Mouse (Mus musculus) thymus, postnatal 4 days (tissue): ENCODE data around the gene Aff3.
A peak's percentile ranks its signal among the peaks of the same experiment; 100 is the strongest.

ENCODE experiments used
- DNase-seq: peaks from one replicate; pipeline ENCODE4 v3.0.0; 2021

Aff3 gene

DNA sequence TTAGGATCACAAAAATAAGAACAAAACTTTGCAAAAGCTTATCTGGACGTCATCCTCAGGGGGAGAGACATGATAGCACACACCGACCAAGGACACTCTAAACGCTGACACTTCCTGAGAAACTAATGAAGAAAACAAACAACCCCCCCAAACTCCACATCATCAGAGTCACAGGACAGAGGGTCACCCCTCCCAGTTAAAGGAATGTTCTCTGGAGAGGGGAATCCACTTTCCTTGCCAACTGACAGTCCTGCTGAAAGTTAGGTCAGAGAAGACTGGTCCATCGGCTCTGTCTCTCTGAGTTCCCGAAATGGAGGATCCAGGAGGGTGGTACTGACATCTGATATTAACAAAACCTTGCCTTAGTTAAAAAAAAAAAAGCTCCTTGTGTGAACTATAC, 403.7 kb downstream of the Aff3 start:
- DNase-seq, result no peak

- no peak for DNase-seq
Observed at GRCm38 (mm10) chr1:38259541-38260338, 405.0 kb downstream of the Aff3 start.

- DNase-seq, result no peak
Observed at GRCm38 (mm10) chr1:38254426-38254825, 410.3 kb downstream of the Aff3 start.

DNA sequence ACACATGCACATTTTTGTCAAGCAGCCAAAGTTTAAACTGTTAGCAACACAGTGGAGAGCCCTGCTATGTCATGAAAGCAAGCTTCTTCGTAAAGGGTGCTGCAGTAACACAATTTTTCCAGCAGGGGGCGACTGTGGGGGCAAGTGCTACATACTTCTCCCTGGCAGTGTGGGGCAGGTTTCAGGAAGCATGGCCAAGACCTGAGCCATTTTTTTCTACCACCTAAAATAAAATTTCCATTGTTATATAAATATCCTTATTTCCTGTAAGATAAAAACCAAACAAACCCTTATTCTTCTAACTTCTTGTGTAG, 412.0 kb downstream of the Aff3 start:
- peak; percentile 74 for DNase-seq

DNA sequence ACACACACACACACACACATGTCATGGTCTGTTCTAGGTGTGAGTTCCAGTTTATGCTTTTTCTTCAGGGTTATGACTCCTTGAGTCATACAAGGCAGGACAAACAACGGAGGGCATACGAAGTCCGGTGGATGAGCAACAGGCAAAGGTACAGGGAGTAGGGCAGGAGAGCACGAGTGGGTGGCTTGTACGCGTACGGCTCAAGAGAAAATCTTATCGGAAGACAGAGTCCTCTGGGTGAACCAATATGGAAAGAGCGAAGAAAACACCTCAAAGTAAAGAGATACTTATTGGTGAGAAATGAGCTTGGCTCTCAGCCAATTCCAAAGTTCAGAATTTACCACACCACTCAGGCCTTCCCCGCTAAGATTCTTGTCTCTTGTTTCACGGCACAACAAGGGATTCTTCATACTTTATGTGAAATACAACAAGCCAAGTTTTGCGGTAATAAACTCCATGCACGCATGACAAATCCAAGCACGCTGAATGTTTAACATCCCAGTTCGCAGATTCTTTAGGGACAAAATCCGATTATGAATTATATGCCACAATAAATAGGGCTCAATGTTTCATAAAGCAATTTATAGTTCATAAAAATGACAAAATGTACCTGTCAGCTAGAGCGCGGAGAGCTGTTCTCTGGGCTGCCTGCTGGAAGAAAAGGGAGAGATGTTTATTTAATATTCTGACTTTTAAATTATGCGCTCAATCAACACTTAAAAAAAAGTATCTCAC, 412.6 kb downstream of the Aff3 start:
- no peak for DNase-seq

DNA sequence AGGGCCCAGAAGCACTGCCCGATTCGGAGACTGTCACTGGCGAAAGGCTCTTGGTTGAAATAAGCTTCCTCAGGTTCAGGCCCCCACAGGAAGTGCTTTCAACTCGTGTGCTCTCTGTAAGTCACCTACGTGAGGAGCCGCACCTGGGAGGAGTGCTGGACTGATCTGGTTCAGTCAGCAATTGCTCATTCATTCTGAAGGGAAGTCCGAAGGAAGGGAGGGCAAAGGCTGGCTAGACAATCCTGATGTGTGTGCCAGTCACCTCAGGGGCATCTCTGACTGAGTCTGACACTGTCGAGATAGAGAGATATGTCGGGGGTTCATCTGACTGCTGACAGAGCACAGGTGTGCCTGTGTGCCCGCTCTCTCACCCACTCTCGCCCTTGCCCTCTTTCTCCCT, 413.3 kb downstream of the Aff3 start:
- no peak for DNase-seq

DNA sequence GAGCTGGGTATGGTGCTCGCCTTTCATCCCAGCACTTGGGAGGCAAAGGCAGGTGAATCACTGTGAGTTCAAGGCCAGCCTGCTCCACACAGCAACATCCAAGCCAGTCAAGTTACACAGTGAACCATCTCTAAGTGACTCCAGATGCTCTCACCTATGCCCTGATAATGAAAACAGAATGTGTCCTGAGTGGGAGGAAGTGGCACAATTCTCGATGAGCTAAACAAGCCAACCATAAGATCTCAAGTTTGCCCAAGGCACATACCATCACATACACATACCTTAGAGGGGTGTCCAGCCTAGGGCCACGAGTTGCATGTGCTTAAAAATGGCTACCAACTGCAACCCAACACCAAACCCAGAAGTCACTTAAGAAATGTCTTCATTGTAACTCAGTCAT, 414.5 kb downstream of the Aff3 start:
- DNase-seq, result no peak

DNA sequence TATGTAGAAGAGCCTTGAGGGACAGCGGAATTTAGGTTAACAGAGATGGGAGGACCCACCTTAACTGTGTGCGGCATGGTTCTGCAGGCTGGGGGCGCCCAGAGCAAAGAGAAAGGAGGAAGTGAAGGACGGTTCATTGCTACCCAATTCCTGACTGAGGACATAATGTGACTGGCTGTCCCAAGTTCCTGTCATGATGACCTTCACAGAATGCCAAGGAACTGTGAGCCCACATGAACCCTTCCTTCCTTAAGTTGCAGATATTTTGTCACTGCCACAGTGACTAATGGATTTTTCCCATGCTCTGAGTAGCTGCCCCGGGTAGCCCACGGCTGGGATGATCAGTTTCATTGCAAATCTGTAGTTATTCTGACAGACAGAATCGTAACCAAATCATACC, 415.2 kb downstream of the Aff3 start:
- DNase-seq, result no peak

DNA sequence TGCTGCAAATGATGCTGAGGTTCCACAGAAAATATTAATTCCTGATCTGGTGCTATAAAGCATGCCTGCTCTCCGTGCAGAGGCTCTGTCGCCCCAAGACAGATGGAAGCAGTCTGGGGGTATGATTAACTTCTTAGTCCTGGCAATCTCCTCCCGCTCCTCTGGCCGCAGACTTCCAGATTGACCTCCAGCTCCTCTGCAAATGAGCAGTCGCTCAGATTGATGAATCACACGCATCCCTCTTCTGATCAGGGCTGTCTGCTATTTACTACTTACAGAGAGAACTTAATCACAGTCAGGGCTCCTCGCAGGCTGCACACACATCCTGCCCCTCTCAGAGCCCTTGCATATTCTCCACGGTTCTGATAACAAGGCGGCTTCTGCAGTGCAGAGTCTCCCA, 416.7 kb downstream of the Aff3 start:
- DNase-seq, result no peak

- DNase-seq, result no peak
Observed at GRCm38 (mm10) chr1:38242559-38242958, 422.2 kb downstream of the Aff3 start.

- no peak for DNase-seq
Observed at GRCm38 (mm10) chr1:38241801-38242200, 423.0 kb downstream of the Aff3 start.

GRCm38 (mm10) chr1:38241221-38241666, 423.5 kb downstream of the Aff3 start:
- no peak for DNase-seq

DNA sequence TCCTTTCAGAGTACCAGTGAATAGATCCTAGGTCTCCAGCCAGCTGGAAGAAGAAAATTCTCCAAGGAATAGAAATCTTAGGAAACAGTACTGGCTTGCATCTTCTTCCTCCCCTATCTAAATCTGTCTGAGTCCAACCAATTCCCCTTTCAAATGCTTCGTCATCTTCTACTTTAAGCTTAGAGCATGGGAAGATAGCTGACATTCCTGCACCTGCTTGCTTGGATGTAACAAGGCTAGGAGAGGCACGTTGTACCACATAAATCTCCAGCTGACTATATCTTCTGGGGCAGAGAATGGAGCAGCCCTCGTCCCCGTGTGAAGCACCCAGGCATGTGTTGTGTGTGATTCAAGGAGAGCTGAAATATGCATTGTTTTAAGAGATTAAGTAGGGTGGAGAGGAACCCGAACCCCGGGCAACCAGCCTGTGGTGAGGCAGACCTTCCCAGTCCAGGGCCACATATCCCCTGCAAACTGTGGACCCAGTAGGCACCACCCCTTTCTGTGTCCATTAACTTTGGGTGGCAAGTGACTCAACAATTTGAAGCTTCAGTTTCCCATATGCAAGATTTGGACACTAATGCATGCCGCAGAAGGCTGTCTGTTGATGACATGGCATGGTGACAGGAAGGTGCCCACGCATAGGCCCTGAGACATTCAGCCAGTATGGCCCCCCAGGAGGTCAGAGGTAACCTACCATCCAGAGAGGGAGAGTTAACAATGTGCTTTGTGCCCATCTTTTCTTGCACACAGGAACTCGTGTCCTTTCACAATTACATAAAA, 424.1 kb downstream of the Aff3 start:
- no peak for DNase-seq

DNA sequence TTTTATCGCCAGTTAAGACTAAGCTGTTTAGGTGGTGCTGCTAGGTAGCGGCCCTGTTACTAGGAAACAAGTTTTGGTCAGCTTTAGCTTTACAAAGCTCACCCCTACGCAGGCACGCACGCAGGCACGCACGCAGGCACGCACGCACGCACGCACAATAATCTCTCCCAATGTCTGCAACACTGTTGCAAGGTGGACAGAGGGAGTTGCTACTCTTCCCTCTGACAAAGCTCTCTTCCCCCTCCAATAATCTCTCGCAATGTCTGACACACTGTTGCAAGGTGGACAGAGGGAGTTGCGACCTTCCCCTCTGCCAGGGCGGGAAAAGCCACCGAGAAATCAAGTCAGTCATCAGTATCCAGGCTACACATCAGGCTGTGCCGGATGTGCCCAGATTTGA, 425.2 kb downstream of the Aff3 start:
- DNase-seq, result no peak

DNA sequence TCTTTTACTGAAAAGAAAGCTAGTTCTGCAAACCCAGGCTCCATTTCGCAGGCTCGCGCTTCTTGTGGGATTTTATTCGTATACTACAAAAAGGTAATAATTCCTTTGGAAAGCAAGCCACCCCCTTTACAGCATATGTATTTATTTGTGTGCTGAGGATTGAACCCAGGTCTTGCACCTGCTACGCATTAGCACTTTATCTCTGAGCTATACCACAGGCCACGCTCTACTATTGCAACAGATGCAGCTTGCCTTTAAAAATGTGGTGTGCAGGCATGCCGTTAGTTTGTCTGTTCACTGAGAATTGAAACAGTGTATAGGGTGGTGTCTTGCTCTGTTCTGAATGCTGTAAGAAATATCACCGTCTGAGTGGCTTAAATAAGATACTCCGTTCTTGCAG, 426.9 kb downstream of the Aff3 start:
- DNase-seq, result no peak

DNA sequence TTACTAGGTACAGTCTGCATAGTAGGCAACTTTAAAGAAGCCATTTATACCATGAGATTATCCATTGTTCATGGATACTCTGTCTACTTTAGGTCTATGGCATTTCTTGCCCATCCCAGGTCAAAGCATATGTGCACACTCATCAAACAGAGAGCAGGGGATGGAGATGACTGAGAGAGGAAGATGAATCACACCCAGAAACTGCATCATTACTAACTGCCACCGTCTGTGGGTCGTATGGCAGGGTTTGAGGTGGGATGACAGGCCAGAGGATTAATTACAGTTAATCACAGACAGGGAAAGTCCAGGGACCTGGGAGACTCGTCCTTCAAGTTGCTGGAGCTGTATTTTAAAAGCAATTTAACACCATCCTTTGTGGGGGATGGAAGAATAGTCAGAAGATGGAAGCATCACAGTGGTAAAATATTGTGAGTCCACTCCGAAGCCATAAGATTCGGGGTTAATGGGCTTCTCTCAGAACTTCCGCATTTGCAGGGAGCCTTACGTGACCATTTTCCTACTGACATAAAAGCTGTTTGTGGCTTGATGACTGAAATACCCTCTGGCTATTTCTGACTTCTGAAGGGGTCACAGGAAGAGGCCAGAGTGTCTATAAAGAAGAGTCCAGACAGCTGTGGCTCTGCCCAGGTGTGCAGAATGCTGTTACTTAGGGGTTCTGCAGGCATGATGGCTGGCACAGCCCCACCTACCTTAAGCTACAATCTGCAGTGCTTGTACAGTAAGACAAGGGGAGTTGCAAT, 427.5 kb downstream of the Aff3 start:
- DNase-seq, result no peak

- DNase-seq, result no peak
Observed at GRCm38 (mm10) chr1:38233121-38233520, 431.6 kb downstream of the Aff3 start.

GRCm38 (mm10) chr1:38230041-38230440, 434.7 kb downstream of the Aff3 start:
- no peak for DNase-seq

DNA sequence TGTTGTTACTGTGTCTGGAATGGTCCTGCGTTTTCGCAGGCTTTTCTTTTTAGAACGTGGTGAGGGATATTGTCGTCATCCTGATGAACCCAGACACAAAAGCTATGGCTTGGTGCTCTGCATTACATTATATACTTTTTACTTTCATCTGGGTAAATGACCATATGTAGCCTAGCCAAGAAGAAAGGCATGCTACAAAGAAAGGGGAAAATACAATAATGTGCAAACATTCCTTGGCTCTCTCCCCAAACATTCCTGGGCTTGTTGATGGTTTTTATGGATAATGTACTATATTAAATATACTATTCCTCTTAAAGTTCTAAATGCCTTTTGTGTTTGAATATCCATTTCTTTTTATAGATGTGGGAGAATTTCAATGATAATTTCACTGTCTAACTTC, 435.9 kb downstream of the Aff3 start:
- DNase-seq, result no peak

GRCm38 (mm10) chr1:38225166-38225565, 439.6 kb downstream of the Aff3 start:
- no peak for DNase-seq

GRCm38 (mm10) chr1:38222160-38222559, 442.6 kb downstream of the Aff3 start:
- DNase-seq, result no peak

GRCm38 (mm10) chr1:38221431-38221830, 443.3 kb downstream of the Aff3 start:
- no peak for DNase-seq
